Mouse (Mus musculus): ENCODE results near the gene Fam107b. TPM values are rescaled to one million over a fixed set of nuclear protein-coding genes. Genes with fewer than 3 reads are reported as not detected.

Fam107b gene
- polyA plus RNA-seq, 1 experiment from 2014 or later: 32.5 TPM

- WGBS: 86% methylated on average over 6 of the region's 6 CpGs
- peaks cover 26% of the 10 kb centered on the region for H3K4me1 ChIP-seq (replicated peaks)
- H3K4me2 ChIP-seq: no peak overlapping the region
- 0 out of 2 replicates have a peak, but pooled peaks cover 4% of the 10 kb centered on the region for H3K9me3 ChIP-seq (replicated peaks)
- H3K27ac ChIP-seq (ENCODE audit: poor library complexity, severe bottlenecking): no peak overlapping the region
- ATAC-seq (ENCODE audit: insufficient number of reproducible peaks, low FRiP score): no peak
- no peak overlapping the region for H3K9ac ChIP-seq
- no peaks in the 10 kb centered on the region for H3K36me3 ChIP-seq
- H3K27me3 ChIP-seq (replicated peaks): no peaks in the 10 kb centered on the region
- no peak overlapping the region for H3K4me3 ChIP-seq
Measured at GRCm38 (mm10) chr2:3758406-3758805, 188.1 kb downstream of the Fam107b start.

GRCm38 (mm10) chr2:3760234-3760836 is 190.0 kb downstream of the Fam107b start:
- Histone ChIP-seq H3K27me3 (replicated peaks) (no peaks in the 10 kb centered on the region), H3K4me1 (replicated peaks) (peaks cover 35% of the 10 kb centered on the region), H3K9ac (no peak overlapping the region), H3K4me3 (no peak overlapping the region), H3K9me3 (replicated peaks) (0 out of 2 replicates have a peak, but pooled peaks cover 4% of the 10 kb centered on the region), H3K36me3 (no peaks in the 10 kb centered on the region), H3K4me2 (no peak overlapping the region), H3K27ac (ENCODE audit: poor library complexity, severe bottlenecking) (no peak overlapping the region)
- ATAC-seq (ENCODE audit: insufficient number of reproducible peaks, low FRiP score): no peak
- WGBS: 79% methylated on average over 6 of the region's 6 CpGs

GRCm38 (mm10) chr2:3764136-3764535 is 193.8 kb downstream of the Fam107b start:
- H3K36me3 ChIP-seq: no peaks in the 10 kb centered on the region
- peak overlapping the region; percentile 8; the same call in 1 of the 2 replicates for H3K4me2 ChIP-seq
- no peaks in the 10 kb centered on the region for H3K9me3 ChIP-seq (replicated peaks)
- ATAC-seq (ENCODE audit: insufficient number of reproducible peaks, low FRiP score): no peak
- no peak overlapping the region for H3K9ac ChIP-seq
- no peak overlapping the region for H3K4me3 ChIP-seq
- WGBS: 29% methylated on average over 6 of the region's 6 CpGs
- H3K27me3 ChIP-seq (replicated peaks): no peaks in the 10 kb centered on the region
- H3K4me1 ChIP-seq (replicated peaks): peaks cover 49% of the 10 kb centered on the region
- peak overlapping the region; percentile 62 for H3K27ac ChIP-seq (ENCODE audit: poor library complexity, severe bottlenecking)

- 0 out of 2 replicates have a peak, but pooled peaks cover 3% of the 10 kb centered on the region for H3K27me3 ChIP-seq (replicated peaks)
- H3K27ac ChIP-seq (ENCODE audit: poor library complexity, severe bottlenecking): peak overlapping the region; percentile 38; the same call in 1 of the 2 replicates
- H3K4me2 ChIP-seq: no peak overlapping the region
- peaks cover 52% of the 10 kb centered on the region for H3K4me1 ChIP-seq (replicated peaks)
- H3K9ac ChIP-seq: no peak overlapping the region
- no peak overlapping the region for H3K4me3 ChIP-seq
- no peaks in the 10 kb centered on the region for H3K36me3 ChIP-seq
- ATAC-seq (ENCODE audit: insufficient number of reproducible peaks, low FRiP score): no peak
- no peaks in the 10 kb centered on the region for H3K9me3 ChIP-seq (replicated peaks)
- 58% methylated on average over 11 of the region's 11 CpGs for WGBS
Measured at GRCm38 (mm10) chr2:3765957-3766783, 195.9 kb downstream of the Fam107b start.

GRCm38 (mm10) chr2:3769260-3769659 is 199.0 kb downstream of the Fam107b start:
- Histone ChIP-seq H3K27ac (ENCODE audit: poor library complexity, severe bottlenecking) (no peak overlapping the region), H3K4me1 (replicated peaks) (peaks cover 40% of the 10 kb centered on the region), H3K27me3 (replicated peaks) (0 out of 2 replicates have a peak, but pooled peaks cover 3% of the 10 kb centered on the region), H3K4me3 (no peak overlapping the region), H3K36me3 (peaks cover 5% of the 10 kb centered on the region; the same call in 1 of the 2 replicates), H3K9ac (no peak overlapping the region), H3K9me3 (replicated peaks) (no peaks in the 10 kb centered on the region), H3K4me2 (no peak overlapping the region)
- ATAC-seq (ENCODE audit: insufficient number of reproducible peaks, low FRiP score): no peak
- WGBS: 28% methylated on average over 6 of the region's 6 CpGs

GRCm38 (mm10) chr2:3769786-3770318 is 199.6 kb downstream of the Fam107b start:
- no peak for ATAC-seq (ENCODE audit: insufficient number of reproducible peaks, low FRiP score)
- H3K9me3 ChIP-seq (replicated peaks): no peaks in the 10 kb centered on the region
- peaks cover 37% of the 10 kb centered on the region for H3K4me1 ChIP-seq (replicated peaks)
- peaks cover 5% of the 10 kb centered on the region for H3K36me3 ChIP-seq
- H3K4me3 ChIP-seq: no peak overlapping the region
- H3K4me2 ChIP-seq: no peak overlapping the region
- H3K9ac ChIP-seq: no peak overlapping the region
- WGBS: 78% methylated on average over 9 of the region's 9 CpGs
- no peak overlapping the region for H3K27ac ChIP-seq (ENCODE audit: poor library complexity, severe bottlenecking)
- 0 out of 2 replicates have a peak, but pooled peaks cover 3% of the 10 kb centered on the region for H3K27me3 ChIP-seq (replicated peaks)

GRCm38 (mm10) chr2:3770383-3770782 is 200.1 kb downstream of the Fam107b start:
- Histone ChIP-seq H3K4me2 (no peak overlapping the region), H3K4me1 (replicated peaks) (peaks cover 34% of the 10 kb centered on the region), H3K27ac (ENCODE audit: poor library complexity, severe bottlenecking) (no peak overlapping the region), H3K27me3 (replicated peaks) (0 out of 2 replicates have a peak, but pooled peaks cover 3% of the 10 kb centered on the region), H3K36me3 (peaks cover 5% of the 10 kb centered on the region), H3K9me3 (replicated peaks) (no peaks in the 10 kb centered on the region), H3K4me3 (no peak overlapping the region), H3K9ac (no peak overlapping the region)
- WGBS: 63% methylated on average over 2 of the region's 2 CpGs
- ATAC-seq (ENCODE audit: insufficient number of reproducible peaks, low FRiP score): no peak

GRCm38 (mm10) chr2:3771483-3771882 is 201.2 kb downstream of the Fam107b start:
- Histone ChIP-seq H3K4me3 (no peak overlapping the region), H3K27ac (ENCODE audit: poor library complexity, severe bottlenecking) (no peak overlapping the region), H3K4me2 (no peak overlapping the region), H3K9ac (no peak overlapping the region), H3K4me1 (replicated peaks) (peaks cover 28% of the 10 kb centered on the region), H3K27me3 (replicated peaks) (0 out of 2 replicates have a peak, but pooled peaks cover 3% of the 10 kb centered on the region), H3K9me3 (replicated peaks) (no peaks in the 10 kb centered on the region), H3K36me3 (peaks cover 5% of the 10 kb centered on the region)
- 61% methylated on average over 6 of the region's 6 CpGs for WGBS
- ATAC-seq (ENCODE audit: insufficient number of reproducible peaks, low FRiP score): no peak

- H3K9me3 ChIP-seq (replicated peaks): no peaks in the 10 kb centered on the region
- no peak overlapping the region for H3K9ac ChIP-seq
- H3K27ac ChIP-seq (ENCODE audit: poor library complexity, severe bottlenecking): no peak overlapping the region
- 83% methylated on average over 4 of the region's 4 CpGs for WGBS
- peaks cover 27% of the 10 kb centered on the region for H3K4me1 ChIP-seq (replicated peaks)
- H3K36me3 ChIP-seq: peaks cover 5% of the 10 kb centered on the region
- H3K4me2 ChIP-seq: no peak overlapping the region
- 0 out of 2 replicates have a peak, but pooled peaks cover 3% of the 10 kb centered on the region for H3K27me3 ChIP-seq (replicated peaks)
- no peak overlapping the region for H3K4me3 ChIP-seq
- no peak for ATAC-seq (ENCODE audit: insufficient number of reproducible peaks, low FRiP score)
Measured at GRCm38 (mm10) chr2:3773089-3773488, 202.8 kb downstream of the Fam107b start.

GRCm38 (mm10) chr2:3775569-3775968 is 205.3 kb downstream of the Fam107b start:
- Histone ChIP-seq H3K4me3 (no peak overlapping the region), H3K4me1 (replicated peaks) (peaks cover 27% of the 10 kb centered on the region), H3K27me3 (replicated peaks) (no peaks in the 10 kb centered on the region), H3K4me2 (no peak overlapping the region), H3K36me3 (peaks cover 25% of the 10 kb centered on the region), H3K27ac (ENCODE audit: poor library complexity, severe bottlenecking) (no peak overlapping the region), H3K9me3 (replicated peaks) (no peaks in the 10 kb centered on the region), H3K9ac (no peak overlapping the region)
- no peak for ATAC-seq (ENCODE audit: insufficient number of reproducible peaks, low FRiP score)
- WGBS: 30% methylated on average over 3 of the region's 3 CpGs

- Histone ChIP-seq H3K27me3 (replicated peaks) (no peaks in the 10 kb centered on the region), H3K4me3 (no peak overlapping the region), H3K27ac (ENCODE audit: poor library complexity, severe bottlenecking) (no peak overlapping the region), H3K9me3 (replicated peaks) (no peaks in the 10 kb centered on the region), H3K36me3 (peaks cover 28% of the 10 kb centered on the region), H3K4me1 (replicated peaks) (peaks cover 28% of the 10 kb centered on the region), H3K4me2 (no peak overlapping the region), H3K9ac (no peak overlapping the region)
- ATAC-seq (ENCODE audit: insufficient number of reproducible peaks, low FRiP score): no peak
Measured at GRCm38 (mm10) chr2:3776045-3776444, 205.8 kb downstream of the Fam107b start.
